Mouse (Mus musculus): ENCODE measurements around the gene Slc2a12.

DNA sequence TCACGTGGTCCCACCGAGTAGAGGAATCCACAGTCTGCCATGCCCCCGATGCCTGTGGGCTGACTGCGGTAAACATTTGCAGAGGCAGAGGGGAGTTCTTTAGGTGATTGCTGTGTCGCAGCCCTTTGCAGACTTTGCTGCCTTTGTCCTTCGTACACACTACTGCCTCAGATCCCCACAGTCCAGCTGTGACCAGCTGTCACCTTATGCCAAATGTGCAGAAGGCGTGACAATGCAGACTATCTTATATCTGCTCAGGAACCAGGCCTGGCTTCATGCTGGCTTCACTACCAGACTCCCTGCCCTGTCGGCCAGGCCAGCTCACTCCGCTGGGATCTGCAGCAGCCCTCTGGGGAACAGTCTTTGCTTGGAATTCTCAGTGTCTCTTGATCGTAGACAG lies 29.5 kb upstream of the Slc2a12 start:
- no peak for TF ChIP-seq GATA1 (IDR thresholded peaks at IDR 0.05; ENCODE audit: low read length)
- no peak for TF ChIP-seq TAL1 (IDR thresholded peaks at IDR 0.05; ENCODE audit: low read length)
